Mouse (Mus musculus) kidney, postnatal 4 days (tissue): ENCODE measurements at regions not wholly inside any gene's neighbourhood (a gene's known extent, or its start where the extent isn't known, plus 50 kb on each side); places are given as distances from the start of the nearest gene placed in this dataset.

Experiments
- DNase-seq, 2 experiments: peaks; one replicate each; pipeline ENCODE4 v3.0.0; 2021; ENCODE audit warnings: mixed read lengths in 2 of 2

DNA sequence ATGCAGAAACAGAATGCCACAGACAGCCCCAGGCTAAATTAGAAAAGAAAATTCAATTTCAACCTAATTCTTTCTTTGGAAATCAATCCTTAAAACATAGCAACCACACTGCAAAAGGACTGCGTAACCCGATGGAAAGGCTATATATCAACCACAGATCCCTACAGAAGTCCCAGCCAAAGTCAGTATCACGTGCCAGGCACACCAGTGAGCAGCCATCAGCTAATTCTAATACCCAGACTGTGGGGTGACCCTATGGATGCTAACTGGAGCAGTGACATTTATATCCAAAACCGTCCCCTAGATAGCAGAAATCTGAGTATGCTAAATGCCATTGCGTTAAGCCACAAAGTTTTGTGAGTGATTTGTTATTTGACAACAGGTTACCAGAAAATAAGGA is 286.5 kb upstream of the N6amt1 start:
- no peak for DNase-seq

DNA sequence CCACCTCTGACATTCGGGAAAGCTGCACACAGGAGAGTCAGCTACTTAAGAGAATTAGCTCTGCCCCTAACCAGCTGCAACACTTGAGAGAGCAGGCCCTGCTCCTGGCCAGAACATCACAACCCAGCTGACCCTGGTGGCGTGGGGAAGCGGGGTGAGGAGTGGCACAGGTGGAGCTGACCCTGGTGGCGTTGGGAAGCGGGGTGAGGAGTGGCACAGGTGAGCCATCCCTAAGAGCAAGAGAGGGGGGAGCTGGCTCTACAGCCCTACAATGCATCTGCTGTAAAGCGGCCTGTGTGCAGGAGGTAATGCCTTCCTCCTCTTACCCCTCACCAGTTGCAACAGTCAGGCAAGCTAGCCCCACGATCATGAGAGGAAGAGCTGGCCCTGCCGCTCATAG is 293.5 kb upstream of the N6amt1 start:
- DNase-seq = no peak

DNA sequence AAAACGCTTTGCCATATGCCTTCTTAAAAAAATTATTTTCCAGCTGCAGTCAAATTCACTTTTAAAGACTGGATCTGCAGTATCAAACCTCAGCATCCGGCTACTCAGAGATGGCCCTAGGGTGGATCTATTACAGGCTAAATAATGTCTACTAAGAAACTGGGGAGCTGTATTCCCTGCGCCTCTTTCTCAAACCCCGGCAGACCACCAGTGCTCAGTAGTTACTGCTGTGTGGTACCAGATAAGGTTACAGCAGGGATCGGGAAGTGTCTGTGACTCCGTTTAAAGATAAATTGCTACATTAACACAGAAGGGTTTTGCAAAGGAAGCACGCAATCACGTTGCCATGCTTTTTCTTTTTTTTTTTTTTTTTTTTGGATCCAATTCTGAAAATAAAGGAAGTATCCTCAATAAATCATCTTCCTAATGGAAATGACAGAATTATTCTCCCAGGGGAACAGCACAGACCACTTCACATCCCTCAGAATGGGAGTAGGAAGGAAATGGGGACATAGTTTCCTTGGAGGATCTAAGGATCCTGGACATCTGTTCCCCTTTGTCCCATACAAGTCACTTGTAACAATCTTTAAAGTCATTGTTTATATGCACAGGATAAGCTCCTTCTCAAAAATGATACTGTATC is 304.1 kb upstream of the N6amt1 start:
- DNase-seq = peak in 1 of 2 experiments; percentile 17

DNA sequence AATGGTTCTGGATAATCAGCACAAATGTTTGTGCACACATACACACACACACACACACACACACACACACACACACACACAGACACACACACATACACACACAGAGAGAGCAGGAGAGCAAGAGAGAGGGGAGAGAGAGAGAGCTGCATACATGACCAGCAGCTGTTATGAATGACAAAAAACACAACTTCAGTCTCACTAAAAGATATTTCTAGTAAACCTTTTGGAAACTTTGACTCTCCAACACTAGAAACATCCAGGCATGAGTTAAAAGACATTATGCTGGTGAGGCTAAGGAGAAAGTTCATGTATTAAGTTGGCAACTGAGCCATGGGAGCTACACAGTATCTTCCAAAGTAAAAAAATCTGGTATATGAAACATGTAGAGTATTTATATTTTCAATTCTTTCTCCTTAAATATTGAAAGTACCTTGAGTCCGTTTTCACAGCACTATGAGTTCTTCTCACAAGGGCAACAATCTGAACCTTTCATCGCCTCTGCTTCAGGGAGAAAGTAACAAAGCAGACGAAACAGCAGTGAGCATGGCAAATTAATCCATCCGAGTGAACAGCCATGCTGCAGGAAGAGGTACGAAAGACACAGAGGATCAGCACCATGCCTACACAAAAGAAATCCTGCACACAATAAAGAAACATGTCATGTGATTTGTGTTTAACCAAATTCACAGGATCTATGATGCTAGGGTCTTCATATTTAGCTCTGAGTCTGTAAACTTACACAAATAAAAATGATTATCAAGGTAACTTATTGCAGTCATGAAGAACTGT is 309.0 kb upstream of the N6amt1 start:
- no peak for DNase-seq

DNA sequence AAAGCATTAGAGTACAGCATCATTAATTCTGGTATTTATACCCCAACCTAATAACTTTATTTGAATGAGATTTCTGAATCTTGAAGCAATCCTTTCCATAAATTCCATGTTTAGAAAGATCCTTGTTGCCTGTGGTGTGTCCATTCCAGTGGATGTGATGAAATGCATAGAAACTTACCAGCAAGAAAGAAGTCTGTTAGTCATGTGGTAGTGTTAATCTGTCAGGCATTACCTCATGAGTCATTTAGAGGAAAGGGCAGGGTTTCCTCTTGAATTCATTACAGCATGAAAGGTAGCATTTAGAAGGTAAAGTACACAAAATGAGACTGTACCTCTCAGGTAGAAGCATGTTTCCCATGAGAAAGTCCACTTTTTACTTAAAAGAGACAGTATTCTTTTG is 310.3 kb upstream of the N6amt1 start:
- no peak for DNase-seq

DNA sequence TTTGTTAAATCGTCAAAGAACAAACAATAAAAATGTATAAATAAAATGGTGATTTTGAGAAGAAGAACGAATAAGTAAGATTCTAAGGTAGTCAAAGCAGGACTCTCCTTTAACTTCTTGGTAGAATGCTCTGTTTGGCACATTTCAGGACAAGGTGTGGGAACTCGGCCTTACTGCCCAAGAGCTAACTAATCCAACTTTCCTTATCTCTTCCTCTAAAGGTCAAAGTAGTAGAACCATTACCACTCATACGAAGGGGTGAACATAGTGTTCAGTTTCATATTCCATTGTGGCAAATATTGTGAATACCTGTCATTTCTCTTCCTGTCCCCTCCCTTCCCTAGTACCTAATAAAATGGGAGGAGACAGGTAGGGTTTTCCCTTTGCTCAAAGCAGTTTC is 313.6 kb upstream of the N6amt1 start:
- DNase-seq = no peak

DNA sequence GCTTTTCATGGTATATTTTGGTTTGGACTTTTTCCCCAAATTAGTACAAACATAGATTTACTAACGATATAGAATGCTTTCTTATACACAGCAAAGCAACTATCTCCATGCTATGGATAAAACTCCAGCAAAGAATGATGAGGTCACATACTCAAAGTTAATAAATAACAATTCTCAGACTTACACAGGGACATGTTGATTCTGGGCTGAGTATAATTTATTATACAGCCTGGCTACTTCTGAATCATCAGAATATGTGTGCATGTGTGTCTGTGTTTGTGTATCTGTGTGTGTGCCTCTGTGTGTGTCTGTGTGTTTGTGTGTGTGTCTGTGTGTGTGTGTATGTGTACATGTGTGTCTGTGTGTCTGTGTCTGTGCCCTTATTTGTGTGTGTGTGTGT is 314.1 kb upstream of the N6amt1 start:
- DNase-seq = no peak

DNA sequence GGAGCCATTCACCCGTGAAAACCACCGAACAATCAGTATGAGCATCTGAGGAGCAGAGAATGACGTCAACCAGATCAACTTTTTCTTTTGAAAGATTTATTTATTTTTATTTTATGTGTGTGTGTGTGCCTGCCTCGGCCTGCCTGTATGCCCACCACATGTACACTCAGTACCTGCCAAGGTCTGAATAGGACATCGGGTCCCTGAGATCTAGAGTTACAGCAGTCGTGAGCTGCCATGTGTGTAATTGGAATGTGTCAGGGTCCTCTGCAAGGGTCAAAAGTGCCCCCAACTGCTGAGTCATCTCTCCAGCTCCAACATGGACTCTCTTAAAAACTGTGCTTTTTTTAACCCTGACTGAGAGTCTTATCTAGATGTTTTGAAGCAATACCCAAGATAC is 316.9 kb upstream of the N6amt1 start:
- DNase-seq = peak in 1 of 2 experiments; percentile 6

DNA sequence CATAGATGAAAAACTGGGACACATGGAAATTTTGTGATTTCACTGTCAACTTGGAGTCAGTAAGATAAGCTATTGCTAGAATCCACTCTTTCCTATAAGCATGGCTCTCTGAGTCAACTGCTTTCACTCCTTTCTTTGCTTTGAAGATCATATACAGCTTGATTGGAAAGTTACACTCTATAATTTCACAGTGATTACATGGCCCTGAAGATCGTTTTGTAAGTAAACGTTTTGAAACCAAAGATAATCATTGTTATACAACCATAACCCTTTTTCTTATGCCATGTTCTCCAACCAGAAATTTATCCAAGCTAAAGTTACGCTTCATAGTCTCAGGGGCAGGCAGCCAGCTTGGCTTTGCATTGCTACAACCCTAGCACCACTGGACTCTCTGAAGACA is 322.1 kb upstream of the N6amt1 start:
- no peak for DNase-seq

DNA sequence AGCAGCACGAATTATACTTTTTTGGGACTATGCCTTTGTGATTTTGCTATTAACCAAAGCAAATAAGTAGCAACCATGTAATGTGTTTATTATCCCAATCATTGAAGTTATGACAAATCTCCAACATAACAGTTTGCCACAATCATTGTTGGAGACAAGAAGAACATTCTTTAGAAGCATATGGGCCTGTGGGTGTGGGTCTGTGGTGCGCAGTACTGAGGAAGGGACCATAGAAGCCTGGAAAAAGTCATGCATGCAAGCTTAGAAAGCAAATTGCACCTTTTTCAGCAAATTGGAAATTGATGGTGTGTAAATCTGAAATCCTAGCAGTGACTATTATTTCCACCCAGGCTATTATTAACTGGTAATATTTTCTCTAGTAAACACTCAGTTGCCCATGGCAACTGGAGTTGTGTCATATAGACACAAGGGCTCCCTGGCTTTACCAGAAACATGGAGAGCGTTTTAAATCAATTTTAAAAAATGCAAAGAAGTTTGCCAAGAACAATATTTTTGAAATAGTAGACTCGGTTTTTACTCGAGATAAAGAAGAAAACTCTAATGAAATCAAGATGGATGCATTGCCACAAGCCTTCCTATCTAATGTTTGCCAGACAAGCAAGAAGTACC is 325.4 kb upstream of the N6amt1 start:
- peak; percentile 3 to 25 for DNase-seq

DNA sequence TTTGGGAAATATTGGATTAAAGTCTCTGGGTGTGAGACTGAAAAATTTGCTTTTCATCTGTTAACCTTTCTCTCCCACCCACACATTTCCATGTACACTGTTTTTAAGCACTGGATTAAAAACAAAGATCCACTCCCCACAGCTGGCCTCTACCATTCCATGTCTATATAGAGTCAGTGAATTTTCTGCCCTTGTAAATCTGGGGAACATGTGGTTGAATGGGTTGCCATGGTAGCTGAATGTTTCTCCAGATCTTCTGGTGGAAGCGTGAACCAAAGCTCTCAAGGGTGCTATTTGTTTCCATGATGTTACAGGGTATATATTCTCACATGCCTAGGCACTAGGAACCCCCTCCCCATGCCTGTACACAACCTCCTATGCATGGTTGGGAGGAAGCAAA is 326.4 kb upstream of the N6amt1 start:
- DNase-seq = no peak

DNA sequence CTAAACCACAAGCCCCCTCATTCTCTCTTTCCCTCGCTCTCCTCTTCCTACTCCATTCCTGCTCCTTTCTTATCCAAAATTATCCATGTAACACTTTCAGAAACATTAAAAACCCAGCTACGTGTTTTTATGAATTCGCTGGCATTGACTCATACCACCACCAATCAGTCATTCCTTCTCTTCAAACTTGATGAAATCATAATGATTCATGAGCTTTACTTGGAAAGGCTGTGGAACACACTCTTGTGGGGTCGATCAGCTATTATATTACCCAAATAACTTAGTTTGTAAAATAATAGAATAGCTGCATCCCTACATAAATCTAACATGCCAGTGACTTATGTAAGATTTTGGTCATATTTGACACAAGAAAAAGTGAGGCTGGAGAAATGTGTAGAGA is 331.9 kb upstream of the N6amt1 start:
- DNase-seq = no peak

DNA sequence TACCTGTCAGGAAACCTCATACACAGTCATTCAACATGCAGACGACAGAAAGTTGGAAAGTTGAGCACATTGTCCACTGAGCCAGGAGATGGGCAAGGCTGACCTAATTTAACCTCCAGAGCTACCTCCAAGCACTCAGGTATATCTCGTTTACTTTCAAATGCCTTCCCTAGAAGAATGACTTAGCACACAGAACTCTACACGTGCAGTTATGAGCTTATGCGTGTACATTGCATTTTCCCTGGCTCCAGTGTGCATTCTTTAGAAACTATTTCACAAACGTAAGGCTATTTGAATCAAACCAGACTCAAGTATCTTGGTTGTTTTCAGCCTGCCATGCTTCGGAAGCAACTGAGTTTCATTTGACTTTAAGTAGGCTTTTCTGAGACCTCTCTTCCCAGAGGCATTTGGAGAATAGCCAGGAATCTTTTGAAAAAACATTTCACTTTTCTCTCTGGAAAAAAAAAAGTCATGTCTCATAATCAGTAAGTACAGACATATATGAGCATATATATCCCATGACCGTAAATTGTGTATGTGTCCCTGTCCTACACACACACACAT is 336.8 kb upstream of the N6amt1 start:
- no peak for DNase-seq

DNA sequence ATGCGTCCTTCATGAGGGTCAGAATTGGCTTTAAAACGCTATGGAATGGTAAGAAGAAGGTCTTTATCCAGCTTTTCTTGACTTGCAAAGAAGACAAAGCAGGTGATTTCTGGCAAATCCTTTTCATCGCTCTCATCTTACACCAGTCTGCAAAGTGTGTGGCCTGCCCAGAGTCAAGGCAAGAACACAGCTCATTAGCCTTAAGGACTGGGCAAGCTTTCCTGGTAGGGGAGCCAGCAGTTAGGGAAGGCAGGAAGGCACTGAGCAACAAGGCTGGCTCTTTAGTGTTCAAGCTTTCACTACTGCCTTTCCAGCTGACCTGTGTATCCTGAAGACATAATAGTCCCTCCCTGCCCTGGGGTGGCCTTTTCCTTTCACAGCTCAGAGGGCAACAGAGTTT is 352.4 kb upstream of the N6amt1 start:
- DNase-seq = peak in 1 of 2 experiments; percentile 2

DNA sequence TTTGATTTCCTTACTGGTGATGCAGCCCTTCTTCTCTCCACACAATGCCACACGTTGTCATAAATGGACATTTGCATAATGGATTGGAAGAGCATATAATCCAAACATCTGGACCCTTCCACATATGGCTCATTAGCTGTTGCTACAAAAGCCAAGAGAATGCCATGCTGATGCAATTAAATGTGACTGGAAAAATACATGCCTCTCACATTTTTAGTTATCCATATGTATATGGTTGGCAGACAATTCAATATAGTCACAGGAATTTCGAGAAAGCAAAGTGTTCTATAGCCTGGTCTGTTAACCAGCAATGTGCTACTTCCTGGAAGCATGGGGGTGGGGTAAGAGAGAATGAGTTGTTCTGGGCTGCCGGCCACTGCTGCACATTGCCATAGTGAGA is 352.9 kb upstream of the N6amt1 start:
- DNase-seq = peak; percentile 4 to 23

DNA sequence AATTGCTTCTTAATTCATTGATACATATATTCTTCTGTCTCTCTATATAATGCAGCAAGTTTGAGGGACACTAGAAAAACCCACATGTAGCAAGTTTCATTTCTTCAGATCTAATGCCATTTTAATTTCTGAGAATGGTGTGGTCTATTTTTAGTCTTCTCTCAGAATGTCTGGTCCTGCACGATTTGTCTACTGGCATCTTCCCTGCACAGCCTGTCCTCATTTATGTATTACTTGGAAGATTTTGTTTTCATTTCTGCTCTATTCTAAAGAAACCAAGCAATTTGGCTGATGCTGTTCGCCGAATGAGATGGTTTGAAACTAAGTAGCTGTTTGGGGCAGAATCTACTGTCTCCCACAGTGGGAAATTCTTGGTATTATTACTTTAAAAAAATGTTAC is 382.3 kb upstream of the N6amt1 start:
- DNase-seq = no peak

DNA sequence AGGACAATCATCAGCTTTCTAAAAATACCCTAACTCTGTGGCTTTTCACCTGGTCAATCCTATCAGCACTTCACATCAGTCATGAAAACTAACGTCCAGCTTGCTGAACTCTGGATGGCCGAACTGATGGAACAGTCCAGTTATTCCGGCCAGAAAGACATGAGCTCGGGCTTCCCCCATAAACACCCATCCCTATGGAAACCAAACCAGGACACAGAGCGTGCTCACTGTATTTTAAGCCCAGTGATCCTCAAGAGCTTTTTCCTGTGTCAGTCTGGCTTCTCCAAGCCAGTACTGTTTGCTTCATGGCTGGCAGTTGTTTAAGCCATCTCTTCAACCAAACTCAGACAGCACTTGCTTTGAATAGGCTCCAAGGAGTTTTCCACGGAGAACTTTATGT is 404.3 kb upstream of the N6amt1 start:
- no peak for DNase-seq

DNA sequence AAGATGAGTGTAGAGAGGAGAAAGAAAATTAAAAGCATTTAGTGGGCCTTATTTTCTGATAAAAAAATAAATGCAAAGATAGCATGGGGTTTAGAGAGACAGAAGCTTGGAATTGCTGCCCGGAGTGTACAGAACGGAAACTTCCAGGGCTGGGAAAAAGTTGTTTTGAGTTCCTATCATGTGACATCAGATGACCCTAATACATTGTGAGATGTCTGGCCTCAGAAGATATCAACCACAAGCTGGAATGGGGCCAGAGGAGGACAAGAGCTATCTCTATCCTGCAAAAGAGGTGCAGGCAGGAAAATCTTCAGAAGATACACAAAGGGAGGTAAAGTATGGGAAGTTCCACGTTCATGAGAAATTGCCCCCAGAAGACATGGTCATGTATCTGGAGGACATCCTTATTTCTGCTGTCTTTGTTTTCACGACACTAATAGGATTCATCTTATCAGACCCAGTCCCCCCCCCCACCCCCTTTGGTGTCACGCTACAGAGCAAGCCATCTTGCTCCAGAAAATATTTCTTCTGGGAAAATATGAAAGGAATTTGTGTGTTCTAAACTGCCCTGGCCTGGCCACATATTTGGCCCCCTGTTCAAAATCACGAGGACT is 408.3 kb upstream of the N6amt1 start:
- DNase-seq = peak in 1 of 2 experiments; percentile 6

DNA sequence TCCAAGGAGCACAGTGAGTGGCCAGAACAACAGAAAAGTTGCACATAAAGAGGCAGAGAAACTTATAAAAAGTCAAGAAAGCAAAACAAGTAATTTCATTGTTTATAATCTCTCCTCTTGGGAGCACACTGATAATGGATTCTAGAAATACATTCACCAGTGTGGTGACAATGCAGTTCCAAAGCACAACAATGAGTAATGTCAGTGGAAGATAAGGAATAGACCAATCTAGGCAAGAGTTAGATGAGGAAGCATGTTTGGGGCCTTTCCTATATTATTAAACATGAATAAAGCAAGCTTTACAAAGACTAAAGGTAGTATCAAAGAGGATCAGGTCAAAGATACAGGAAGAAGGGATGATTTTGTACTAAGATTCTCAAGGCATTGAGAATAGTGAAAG is 408.9 kb upstream of the N6amt1 start:
- DNase-seq = no peak

DNA sequence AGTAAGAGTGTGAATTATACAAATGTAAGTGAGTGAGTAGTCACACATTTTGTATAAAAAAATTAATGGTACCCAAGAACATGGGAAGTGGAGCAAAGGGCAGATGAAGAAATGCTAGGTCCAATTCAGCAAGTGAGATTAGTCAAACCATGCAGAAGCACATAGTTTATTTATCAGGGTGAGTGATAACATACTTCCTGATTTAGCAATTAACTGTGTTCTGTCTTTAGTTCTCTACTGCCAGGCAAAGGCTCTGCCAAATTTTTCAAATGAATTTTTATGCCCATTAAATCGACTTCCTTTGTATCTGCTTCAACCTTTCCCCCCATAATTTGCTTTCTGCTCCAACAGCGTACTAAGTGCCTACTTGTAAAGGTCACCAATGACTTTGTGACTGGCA is 419.0 kb upstream of the N6amt1 start:
- no peak for DNase-seq

DNA sequence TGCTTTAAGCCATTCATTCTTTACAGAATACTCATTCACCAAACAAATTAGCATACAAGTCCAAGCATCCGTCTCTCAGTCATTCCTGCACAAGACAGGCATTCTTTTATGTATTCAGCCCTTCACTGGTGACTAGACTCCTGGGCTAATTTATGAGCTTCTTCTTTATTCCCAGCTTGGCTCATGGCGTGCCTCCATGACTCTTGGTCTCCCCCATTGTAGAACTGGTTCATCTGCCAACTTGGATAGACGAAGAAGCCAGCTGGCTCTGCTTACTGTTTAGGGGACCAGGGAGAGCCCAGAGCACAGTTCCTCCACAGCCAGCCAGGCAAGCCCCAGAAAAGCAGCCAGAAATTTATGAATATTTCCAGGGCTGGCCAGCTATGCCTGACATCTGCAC is 421.2 kb upstream of the N6amt1 start:
- DNase-seq = peak; percentile 17 to 52

DNA sequence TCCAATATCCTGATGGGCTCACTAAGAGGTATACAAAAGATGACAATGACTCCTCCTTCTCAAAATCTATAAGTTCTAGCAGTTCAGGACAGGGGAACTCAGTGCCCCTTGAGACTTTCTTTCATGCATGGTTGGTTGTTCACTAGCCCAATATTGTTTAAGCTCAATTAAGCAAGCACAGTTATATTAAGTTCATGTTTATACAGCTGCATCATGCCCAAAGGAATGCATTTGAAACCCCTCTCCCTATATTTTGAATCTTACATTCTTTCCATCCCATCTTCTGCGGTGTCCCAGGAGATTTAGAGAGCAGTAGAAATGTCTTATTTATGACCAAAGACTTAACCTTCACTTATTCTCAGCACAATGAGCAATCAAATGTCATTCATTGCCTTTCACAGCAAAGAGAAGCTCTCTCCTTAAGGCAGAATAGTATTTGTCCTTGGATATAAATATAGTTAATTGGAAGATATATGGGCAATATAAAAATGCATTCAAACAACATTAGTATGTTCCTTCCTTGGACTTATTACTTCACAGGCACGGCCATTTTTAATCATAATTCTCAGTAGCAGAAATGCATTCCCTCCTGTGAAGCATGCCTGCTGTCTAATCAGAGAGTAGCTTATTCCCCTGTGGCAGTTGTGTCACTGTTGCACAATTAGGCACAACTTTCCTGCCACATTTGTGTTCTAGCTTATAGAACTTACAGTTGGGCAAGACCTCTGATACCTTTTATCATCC is 455.8 kb upstream of the N6amt1 start:
- DNase-seq = no peak

DNA sequence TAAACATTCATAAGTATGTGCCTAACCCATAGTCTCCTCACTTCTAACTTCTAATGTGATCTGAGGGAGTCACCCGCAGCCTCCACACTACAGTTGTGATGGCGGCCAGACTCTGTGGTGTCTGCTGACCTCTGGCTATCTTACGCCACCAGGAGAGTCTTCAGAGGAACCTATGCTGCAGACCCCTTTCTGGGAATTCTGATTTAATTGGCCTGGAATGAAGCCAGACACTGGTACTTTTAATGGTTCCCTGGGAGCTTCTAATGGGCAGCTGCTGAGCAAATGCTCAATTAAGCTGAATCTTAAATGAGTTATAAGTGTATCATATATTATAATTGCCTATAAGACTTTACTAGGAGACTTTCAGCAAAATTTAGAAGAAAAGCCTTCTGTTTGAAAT is 459.0 kb upstream of the N6amt1 start:
- DNase-seq = no peak
